Mouse (Mus musculus): ENCODE data around the gene Dbf4. TPM values are rescaled to one million over a fixed set of nuclear protein-coding genes. Genes with fewer than 3 reads are reported as not detected.

The Dbf4 gene
- total and polyA plus RNA-seq, 3 experiments: 53.9 to 71.4 TPM; not detected in 1

- peaks cover 0 to 10% of the 10 kb centered on the region in 2 experiments; a peak in 2 of 4 replicates for H3K36me3 ChIP-seq (ENCODE audit: control insufficient read depth in 1 of 2, insufficient read depth in 2 of 2, low read length in 2 of 2)
- no peak for DNase-seq (ENCODE audit: low read depth, low spot score)
- no peaks in the 10 kb centered on the region for H3K79me2 ChIP-seq (ENCODE audit: control insufficient read depth, insufficient read depth, low read length, poor library complexity)
- peak overlapping the region; percentile 45 for H3K27ac ChIP-seq (ENCODE audit: control insufficient read depth, low read depth, low read length)
- TF ChIP-seq POLR2A (IDR thresholded peaks at IDR 0.05; ENCODE audit: control insufficient read depth in 1 of 2, insufficient read depth in 1 of 2, low read depth in 1 of 2, low read length in 2 of 2, poor library complexity in 1 of 2) (peak in 1 of 2 experiments; percentile 12; a peak in 1 of 4 replicates), MXI1 (IDR thresholded peaks at IDR 0.05; ENCODE audit: low read depth, low read length) (no peak), ZKSCAN1 (IDR thresholded peaks at IDR 0.05; ENCODE audit: low read depth, low read length) (peak; percentile 94), NELFE (IDR thresholded peaks at IDR 0.05; ENCODE audit: low read depth, low read length) (no peak), MAX (IDR thresholded peaks at IDR 0.05; ENCODE audit: low read length) (no peak)
- no peaks in the 10 kb centered on the region for H3K9me3 ChIP-seq (replicated peaks; ENCODE audit: insufficient read depth, low read length)
- no peaks in the 10 kb centered on the region for H3K27me3 ChIP-seq (ENCODE audit: control insufficient read depth in 1 of 2, insufficient read depth in 2 of 2, low read length in 2 of 2)
- peak overlapping the region; percentile 60 for H3K9ac ChIP-seq (ENCODE audit: control insufficient read depth, low read depth, low read length, poor library complexity, severe bottlenecking)
- peaks cover 0 to 12% of the 10 kb centered on the region in 2 experiments; a peak in 3 of 4 replicates for H3K4me1 ChIP-seq (ENCODE audit: control insufficient read depth in 1 of 2, insufficient read depth in 2 of 2, low read length in 2 of 2)
- H3K4me3 ChIP-seq (ENCODE audit: control insufficient read depth in 1 of 2, insufficient read depth in 1 of 2, low read depth in 2 of 2, low read length in 2 of 2): peak overlapping the region; percentile 57 to 75; a peak in 3 of 4 replicates
Measured at GRCm38 (mm10) chr5:8368328-8368692, 54.2 kb downstream of the Dbf4 start.

GRCm38 (mm10) chr5:8367614-8368327 lies 54.7 kb downstream of the Dbf4 start, which contains the start of gene Adam22:
TSS of gene Adam22 (minus strand) at chr5:8368160.
- peak within 1 kb of the TSS; percentile 53 for H3K27ac ChIP-seq (ENCODE audit: control insufficient read depth, low read depth, low read length)
- H3K4me1 ChIP-seq (ENCODE audit: control insufficient read depth in 1 of 2, insufficient read depth in 2 of 2, low read length in 2 of 2): peaks cover 0 to 12% of the 10 kb centered on the region in 2 experiments; a peak in 3 of 4 replicates
- TF ChIP-seq HCFC1 (IDR thresholded peaks at IDR 0.05; ENCODE audit: low read depth, low read length) (peak; percentile 76), NELFE (IDR thresholded peaks at IDR 0.05; ENCODE audit: low read depth, low read length) (0 out of 2 replicates have a peak, but pooled peaks have one; percentile 27), EP300 (IDR thresholded peaks at IDR 0.05; ENCODE audit: low read depth in 1 of 2, low read length in 2 of 2) (no peak), UBTF (IDR thresholded peaks at IDR 0.05; ENCODE audit: borderline replicate concordance, insufficient read depth, low read depth, low read length) (0 out of 2 replicates have a peak, but pooled peaks have one; percentile 71), USF2 (IDR thresholded peaks at IDR 0.05; ENCODE audit: borderline replicate concordance in 1 of 2, insufficient read depth in 1 of 2, low read depth in 1 of 2, low read length in 2 of 2) (no peak), E2F4 (IDR thresholded peaks at IDR 0.05; ENCODE audit: borderline replicate concordance, low read depth, low read length) (no peak), MYC (IDR thresholded peaks at IDR 0.05; ENCODE audit: low read depth, low read length) (no peak), MAFK (IDR thresholded peaks at IDR 0.05; ENCODE audit: borderline replicate concordance, low read depth, low read length) (no peak), MEF2A (IDR thresholded peaks at IDR 0.05; ENCODE audit: extremely low read depth, insufficient replicate concordance, low read depth, low read length, poor library complexity, severe bottlenecking) (no peak), TBP (IDR thresholded peaks at IDR 0.05; ENCODE audit: low read depth, low read length) (no peak), GABPA (IDR thresholded peaks at IDR 0.05; ENCODE audit: low read depth, low read length) (no peak), POLR2A (IDR thresholded peaks at IDR 0.05; ENCODE audit: control insufficient read depth in 1 of 2, insufficient read depth in 1 of 2, low read depth in 1 of 2, low read length in 2 of 2, poor library complexity in 1 of 2) (peak in 1 of 2 experiments; percentile 46; a peak in 1 of 4 replicates), ZNF384 (IDR thresholded peaks at IDR 0.05; ENCODE audit: low read depth, low read length) (0 out of 2 replicates have a peak, but pooled peaks have one; percentile 11), SMC3 (IDR thresholded peaks at IDR 0.05; ENCODE audit: low read depth, low read length) (no peak), NRF1 (IDR thresholded peaks at IDR 0.05; ENCODE audit: insufficient read depth, low read depth, low read length, poor library complexity, severe bottlenecking) (peak; percentile 52; the same call in 1 of the 2 replicates), ETS1 (IDR thresholded peaks at IDR 0.05; ENCODE audit: low read depth, low read length) (no peak), TAL1 (IDR thresholded peaks at IDR 0.05; ENCODE audit: low read length) (no peak), SIN3A (IDR thresholded peaks at IDR 0.05; ENCODE audit: low read length) (0 out of 2 replicates have a peak, but pooled peaks have one; percentile 30), POLR2AphosphoS5 (IDR thresholded peaks at IDR 0.05; ENCODE audit: borderline replicate concordance, low read depth, low read length) (no peak), TCF12 (IDR thresholded peaks at IDR 0.05; ENCODE audit: low read depth, low read length) (no peak), USF1 (IDR thresholded peaks at IDR 0.05; ENCODE audit: low read depth, low read length) (no peak)
- no peaks in the 10 kb centered on the region for H3K27me3 ChIP-seq (ENCODE audit: control insufficient read depth in 1 of 2, insufficient read depth in 2 of 2, low read length in 2 of 2)
- H3K4me3 ChIP-seq (ENCODE audit: control insufficient read depth in 1 of 2, insufficient read depth in 1 of 2, low read depth in 2 of 2, low read length in 2 of 2): peak within 1 kb of the TSS; percentile 57 to 75
- H3K9ac ChIP-seq (ENCODE audit: control insufficient read depth, low read depth, low read length, poor library complexity, severe bottlenecking): peak within 1 kb of the TSS; percentile 60
- peak; percentile 74 for DNase-seq (ENCODE audit: low read depth, low spot score)
- H3K9me3 ChIP-seq (replicated peaks; ENCODE audit: insufficient read depth, low read length): no peaks in the 10 kb centered on the region
- H3K79me2 ChIP-seq (ENCODE audit: control insufficient read depth, insufficient read depth, low read length, poor library complexity): no peaks in the 10 kb centered on the region
- H3K36me3 ChIP-seq (ENCODE audit: control insufficient read depth in 1 of 2, insufficient read depth in 2 of 2, low read length in 2 of 2): peaks cover 0 to 10% of the 10 kb centered on the region in 2 experiments; a peak in 2 of 4 replicates

Measured in MEL (cell line).